Mouse (Mus musculus) forebrain, embryonic 15.5 days (tissue): Measurements from ENCODE around the gene Myo1h. TPM values are rescaled to one million over a fixed set of nuclear protein-coding genes. Genes with fewer than 3 reads are reported as not detected.

Experiments
- ATAC-seq: fragments of 200-750 bp; cut with Nextera tagmentation; replicated peaks from 2 replicates; pipeline ENCODE4 v1.8.0; 2017; ENCODE audit warnings: mild to moderate bottlenecking, moderate TSS enrichment, moderate library complexity
- H3K27ac ChIP-seq: fragments of 300-500 bp; sonication (generic); replicated peaks from 2 replicates; pipeline ENCODE4 v1.5.1; 2015; ENCODE audit warnings: mild to moderate bottlenecking, inconsistent platforms
- H3K27me3 ChIP-seq: fragments of 300-500 bp; sonication (generic); 2 replicates; pipeline ENCODE4 v1.6.1; 2015; ENCODE audit warnings: inconsistent platforms
- H3K36me3 ChIP-seq: fragments of 300-500 bp; sonication (generic); 2 replicates; pipeline ENCODE4 v1.6.1; 2015; ENCODE audit warnings: mild to moderate bottlenecking, inconsistent platforms
- H3K4me1 ChIP-seq: fragments of 300-500 bp; sonication (generic); 2 replicates; pipeline ENCODE4 v1.6.1; 2015; ENCODE audit warnings: inconsistent platforms
- H3K4me2 ChIP-seq: fragments of 300-500 bp; sonication (generic); replicated peaks from 2 replicates; pipeline ENCODE4 v1.6.1; 2015; ENCODE audit warnings: mild to moderate bottlenecking, inconsistent platforms
- H3K4me3 ChIP-seq: fragments of 300-500 bp; sonication (generic); 2 replicates; pipeline ENCODE4 v1.5.1; 2015; ENCODE audit warnings: mild to moderate bottlenecking, inconsistent platforms
- H3K9ac ChIP-seq: fragments of 300-500 bp; sonication (generic); replicated peaks from 2 replicates; pipeline ENCODE4 v1.6.1; 2015; ENCODE audit warnings: mild to moderate bottlenecking, inconsistent platforms
- H3K9me3 ChIP-seq: fragments of 300-500 bp; sonication (generic); 2 replicates; pipeline ENCODE4 v1.6.1; 2016; ENCODE audit warnings: inconsistent platforms
- WGBS: fragments of 180-500 bp; shearing (Covaris S2); methylation state at CpG from one replicate; pipeline ENCODE4 v1.1.7; 2015; ENCODE audit warnings: mixed read lengths; 5-methylcytosine and 5-hydroxymethylcytosine counted together
- polyA plus RNA-seq: library from polyadenylated mRNA; unstranded; fragments of >200 nt; fragmentation: Nextera tagmentation; extraction: Ambion mirVana; gene quantifications from 2 replicates; pipeline ENCODE4 v1.2.1, GENCODE M21; 2015

Gene Myo1h
- polyA plus RNA-seq, 1 experiment from 2014 or later: 0.57 TPM

DNA sequence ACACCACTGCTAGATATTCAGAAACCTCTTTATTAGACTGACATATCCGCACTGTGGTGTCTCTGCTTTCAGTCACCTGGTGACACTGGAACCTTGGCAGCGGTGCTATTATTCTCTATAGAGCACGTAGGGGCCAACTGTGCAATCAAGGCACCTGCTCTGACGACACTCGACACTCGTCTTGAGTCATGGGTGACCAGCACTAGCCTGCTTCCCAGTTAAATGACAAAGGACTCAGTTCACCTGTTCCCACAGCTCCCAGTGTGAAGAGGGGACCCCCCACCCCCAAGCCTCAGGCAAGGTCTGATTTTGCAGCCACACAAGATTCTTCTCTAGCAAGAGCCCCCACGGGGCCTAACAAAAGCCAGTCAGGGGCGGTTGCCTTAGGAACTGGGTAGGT lies 13.6 kb upstream of the Myo1h start:
- peaks cover 29% of the 10 kb centered on the region for H3K4me1 ChIP-seq
- WGBS: 5% methylated on average over 8 of the region's 8 CpGs

DNA sequence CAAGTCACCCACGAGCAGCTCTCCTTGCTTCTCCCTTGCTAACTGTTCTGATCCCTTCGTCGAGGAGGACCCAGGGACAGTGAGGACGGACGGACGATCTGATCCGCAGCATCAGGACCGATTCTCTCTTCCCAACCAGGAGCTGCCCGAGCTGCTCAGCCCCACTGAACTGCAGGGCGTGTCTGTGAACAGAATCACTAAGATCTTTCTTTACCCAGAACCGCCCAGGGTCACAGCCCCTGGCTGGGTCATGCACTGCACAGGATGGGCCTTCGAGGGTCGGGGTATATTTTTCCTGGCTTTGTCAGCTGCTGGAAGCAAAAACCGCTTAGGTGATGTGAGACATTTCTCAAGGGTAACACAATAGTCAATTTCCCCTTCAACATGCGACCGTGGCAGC lies 13.0 kb upstream of the Myo1h start:
- 15% methylated on average over 16 of the region's 16 CpGs for WGBS
- H3K9me3 ChIP-seq: no peaks in the 10 kb centered on the region

More for the DNA sequence above, 13.6 kb upstream of the Myo1h start:
- Histone ChIP-seq H3K27ac (no peak overlapping the region), H3K9ac (no peak overlapping the region), H3K27me3 (peaks cover 83% of the 10 kb centered on the region), H3K9me3 (no peaks in the 10 kb centered on the region), H3K36me3 (no peaks in the 10 kb centered on the region), H3K4me3 (no peak overlapping the region), H3K4me2 (no peak overlapping the region)
- no peak for ATAC-seq

DNA sequence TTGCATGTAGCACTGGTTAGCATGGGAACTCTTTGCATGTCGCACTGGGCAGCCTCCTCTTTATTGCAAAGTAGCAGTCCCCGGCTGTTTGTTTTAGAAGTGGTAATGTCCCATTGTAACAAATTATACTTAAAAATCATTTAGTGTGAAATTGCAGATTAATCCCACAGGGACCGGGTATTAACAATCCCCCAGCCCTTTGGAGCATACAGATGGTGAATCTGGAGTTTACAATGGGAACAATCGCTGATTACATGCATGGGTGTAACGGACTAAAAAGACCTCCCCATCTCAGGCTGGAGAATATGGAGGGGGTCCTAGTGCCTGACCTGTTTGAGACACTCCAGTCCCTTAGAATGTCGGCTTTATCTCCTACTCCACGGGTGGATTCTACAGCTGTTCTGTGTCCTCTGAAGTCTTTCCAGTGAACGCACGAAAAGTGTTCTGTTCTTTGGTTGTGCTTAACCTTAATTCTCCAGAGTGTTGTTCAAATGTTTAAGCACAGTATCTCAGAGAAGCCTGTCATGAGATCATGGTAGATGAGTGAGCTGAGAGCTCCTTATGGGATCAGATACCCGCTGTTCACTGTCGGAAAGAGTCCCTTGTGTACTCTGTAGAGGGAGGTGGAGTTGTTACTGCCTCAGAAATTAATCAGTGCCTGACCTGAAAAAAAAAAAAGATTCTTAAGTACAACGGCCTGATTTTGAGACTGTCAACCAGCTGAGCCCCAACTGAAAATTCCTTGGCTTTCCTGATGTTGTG lies 9.4 kb upstream of the Myo1h start:
- H3K4me1 ChIP-seq: peaks cover 18% of the 10 kb centered on the region
- WGBS: 17% methylated on average over 12 of the region's 12 CpGs
- H3K27ac ChIP-seq: no peak overlapping the region
- H3K9me3 ChIP-seq: no peaks in the 10 kb centered on the region
- peak overlapping the region; percentile 20; the same call in 1 of the 2 replicates for H3K4me2 ChIP-seq
- 0 out of 2 replicates have a peak, but pooled peaks have one; percentile 2 for ATAC-seq
- H3K36me3 ChIP-seq: no peaks in the 10 kb centered on the region
- no peak overlapping the region for H3K4me3 ChIP-seq
- peaks cover 44% of the 10 kb centered on the region for H3K27me3 ChIP-seq
- H3K9ac ChIP-seq: no peak overlapping the region

More for the DNA sequence above, 13.0 kb upstream of the Myo1h start:
- peaks cover 76% of the 10 kb centered on the region for H3K27me3 ChIP-seq
- ATAC-seq: no peak
- H3K4me1 ChIP-seq: peaks cover 29% of the 10 kb centered on the region
- H3K36me3 ChIP-seq: no peaks in the 10 kb centered on the region
- no peak overlapping the region for H3K4me2 ChIP-seq
- H3K4me3 ChIP-seq: no peak overlapping the region
- H3K27ac ChIP-seq: no peak overlapping the region
- no peak overlapping the region for H3K9ac ChIP-seq

DNA sequence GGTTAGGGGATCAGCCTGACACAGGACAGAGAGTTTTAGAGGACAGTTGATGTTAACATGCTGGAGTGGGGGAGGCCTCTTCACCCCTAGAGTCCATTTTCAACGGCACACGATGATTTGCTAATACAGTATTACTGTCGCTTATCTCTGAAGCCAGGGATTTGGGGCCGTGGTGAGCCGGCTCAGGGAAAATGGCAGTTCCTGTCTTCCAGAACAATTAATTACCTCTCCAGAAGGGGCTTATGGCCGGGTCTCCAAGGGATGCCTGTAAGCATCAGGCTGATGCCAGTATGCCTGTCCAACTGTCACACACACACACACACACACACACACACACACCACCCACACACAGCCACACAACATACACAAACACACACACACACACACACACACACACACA lies 6.6 kb upstream of the Myo1h start:
- Histone ChIP-seq H3K9ac (no peak overlapping the region), H3K4me3 (no peak overlapping the region), H3K4me1 (peaks cover 18% of the 10 kb centered on the region; the same call in 1 of the 2 replicates), H3K9me3 (no peaks in the 10 kb centered on the region), H3K27me3 (peaks cover 17% of the 10 kb centered on the region), H3K36me3 (no peaks in the 10 kb centered on the region), H3K27ac (no peak overlapping the region), H3K4me2 (no peak overlapping the region)
- no peak for ATAC-seq
- WGBS: 44% methylated on average over 6 of the region's 6 CpGs

DNA sequence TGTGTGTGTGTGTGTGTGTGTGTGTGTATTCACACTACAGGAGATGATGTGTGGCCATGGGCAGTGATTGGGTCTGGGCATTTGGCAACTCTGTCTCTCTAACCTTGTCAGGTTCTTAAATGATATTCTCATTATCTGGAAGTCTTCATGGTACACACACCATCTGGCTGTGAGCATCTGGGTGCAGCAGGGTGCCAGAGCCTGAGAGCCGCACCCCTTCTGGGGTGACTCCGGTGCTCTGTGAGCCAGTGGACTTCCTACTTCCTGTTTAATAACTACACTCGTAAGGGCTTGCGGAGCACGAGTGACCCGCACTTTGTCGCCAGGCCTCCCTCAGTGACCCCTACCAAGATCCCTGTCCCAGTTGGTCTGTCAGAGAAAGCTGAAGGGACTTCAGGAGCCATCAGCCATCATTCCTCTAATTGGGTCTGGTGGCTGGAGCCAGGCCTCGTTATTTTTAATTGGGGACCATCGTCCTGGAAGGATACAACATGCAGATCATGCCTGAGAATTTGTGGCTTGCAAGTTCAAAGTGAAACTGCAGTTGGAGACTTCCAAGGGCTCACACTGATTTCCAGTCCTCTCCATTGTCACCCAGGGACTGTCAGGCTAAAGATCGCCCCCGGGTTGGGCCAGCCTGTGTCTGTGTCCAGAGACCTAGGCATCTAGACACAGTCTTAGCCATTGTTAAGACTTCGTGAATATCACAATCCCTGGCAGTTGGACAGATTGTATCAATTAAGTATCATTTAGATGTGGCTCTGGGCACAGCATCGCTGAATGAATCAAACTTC lies 4.2 kb upstream of the Myo1h start:
- Histone ChIP-seq H3K4me1 (peaks cover 12% of the 10 kb centered on the region), H3K36me3 (no peaks in the 10 kb centered on the region), H3K27ac (peak overlapping the region; percentile 57), H3K4me2 (no peak overlapping the region), H3K27me3 (no peaks in the 10 kb centered on the region), H3K9me3 (no peaks in the 10 kb centered on the region), H3K4me3 (no peak overlapping the region), H3K9ac (no peak overlapping the region)
- ATAC-seq: peak; percentile 78
- WGBS: 27% methylated on average over 13 of the region's 13 CpGs

DNA sequence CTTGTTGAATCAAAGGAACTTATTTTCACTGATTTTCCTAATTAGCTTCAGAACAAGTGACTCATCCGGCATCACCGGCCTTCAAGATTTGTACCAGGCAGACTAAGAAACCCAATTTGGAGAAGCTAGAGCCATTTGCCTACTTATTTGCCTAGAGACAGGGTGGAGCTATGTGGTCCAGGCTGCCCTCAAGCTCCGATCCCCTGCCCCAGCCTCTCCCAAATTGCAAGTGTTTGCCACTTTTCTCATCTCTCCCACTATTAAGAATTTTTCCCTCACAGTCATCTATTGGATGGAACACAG lies 3.6 kb upstream of the Myo1h start:
- no peak overlapping the region for H3K9ac ChIP-seq
- H3K4me2 ChIP-seq: no peak overlapping the region
- 33% methylated on average over 3 of the region's 3 CpGs for WGBS
- H3K36me3 ChIP-seq: no peaks in the 10 kb centered on the region
- H3K9me3 ChIP-seq: no peaks in the 10 kb centered on the region
- peaks cover 17% of the 10 kb centered on the region for H3K4me1 ChIP-seq
- peak; percentile 49; the same call in 1 of the 2 replicates for ATAC-seq
- peak overlapping the region; percentile 57; the same call in 1 of the 2 replicates for H3K27ac ChIP-seq
- no peak overlapping the region for H3K4me3 ChIP-seq
- no peaks in the 10 kb centered on the region for H3K27me3 ChIP-seq

GRCm38 (mm10) chr5:114286102-114286501 lies 2.9 kb upstream of the Myo1h start:
- H3K27me3 ChIP-seq: no peaks in the 10 kb centered on the region
- no peak overlapping the region for H3K4me3 ChIP-seq
- H3K9ac ChIP-seq: no peak overlapping the region
- no peak for ATAC-seq
- no peak overlapping the region for H3K27ac ChIP-seq
- WGBS: 85% methylated on average over 4 of the region's 4 CpGs
- no peaks in the 10 kb centered on the region for H3K36me3 ChIP-seq
- H3K4me2 ChIP-seq: no peak overlapping the region
- H3K4me1 ChIP-seq: peaks cover 18% of the 10 kb centered on the region
- no peaks in the 10 kb centered on the region for H3K9me3 ChIP-seq

DNA sequence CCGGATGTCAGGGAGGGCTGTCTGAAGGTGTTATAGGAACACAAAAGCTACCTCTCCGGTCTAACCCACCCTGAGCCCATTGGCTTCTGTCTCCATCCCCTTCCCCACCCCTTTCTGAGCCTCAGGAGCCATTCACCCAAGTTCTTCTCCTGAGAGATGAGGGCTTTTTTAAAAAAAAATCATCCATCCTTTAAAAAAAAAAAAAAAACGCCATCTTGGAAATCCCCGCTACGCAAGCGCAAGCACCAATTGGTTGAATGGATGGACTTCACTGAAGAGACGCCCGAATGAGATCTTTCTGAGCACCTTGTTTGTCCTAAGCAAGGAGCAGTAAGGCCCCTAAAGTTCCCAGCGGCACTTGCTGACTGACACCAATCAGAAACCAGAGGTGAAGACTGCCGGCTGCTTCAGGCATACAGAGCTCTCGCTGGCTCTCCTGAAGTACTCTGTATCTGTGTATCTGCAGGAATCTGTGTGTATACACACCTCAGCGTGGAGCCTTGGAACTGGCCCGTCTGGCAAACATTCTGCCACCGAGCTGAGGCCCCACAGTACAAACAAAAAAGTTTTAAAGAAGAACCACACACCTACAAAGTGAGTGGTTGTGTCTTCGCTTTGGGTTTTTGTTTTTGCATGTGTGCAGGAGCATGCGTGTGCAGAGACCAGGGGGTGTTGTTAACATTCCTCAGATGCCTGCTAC lies 1.9 kb upstream of the Myo1h start:
- Histone ChIP-seq H3K36me3 (no peaks in the 10 kb centered on the region), H3K27me3 (no peaks in the 10 kb centered on the region), H3K4me3 (no peak overlapping the region), H3K9me3 (no peaks in the 10 kb centered on the region), H3K27ac (no peak overlapping the region), H3K9ac (no peak overlapping the region), H3K4me1 (peaks cover 18% of the 10 kb centered on the region), H3K4me2 (no peak overlapping the region)
- 84% methylated on average over 16 of the region's 16 CpGs for WGBS
- ATAC-seq: no peak

GRCm38 (mm10) chr5:114288396-114288795 lies 570 bp upstream of the Myo1h start:
- Histone ChIP-seq H3K27ac (no peak overlapping the region), H3K36me3 (no peaks in the 10 kb centered on the region), H3K9me3 (no peaks in the 10 kb centered on the region), H3K4me1 (peaks cover 16% of the 10 kb centered on the region), H3K27me3 (no peaks in the 10 kb centered on the region), H3K4me3 (no peak overlapping the region), H3K9ac (no peak overlapping the region), H3K4me2 (no peak overlapping the region)
- WGBS: 83% methylated on average over 5 of the region's 5 CpGs
- no peak for ATAC-seq

- H3K27ac ChIP-seq: 0 out of 2 replicates have a peak overlapping the region, but pooled peaks have one; percentile 14
- ATAC-seq: peak; percentile 26; the same call in 1 of the 2 replicates
- H3K4me1 ChIP-seq: peaks cover 19% of the 10 kb centered on the region
- no peak overlapping the region for H3K9ac ChIP-seq
- no peak overlapping the region for H3K4me2 ChIP-seq
- H3K4me3 ChIP-seq: no peak overlapping the region
- no peaks in the 10 kb centered on the region for H3K27me3 ChIP-seq
- H3K36me3 ChIP-seq: no peaks in the 10 kb centered on the region
- WGBS: 37% methylated on average over 3 of the region's 3 CpGs
- no peaks in the 10 kb centered on the region for H3K9me3 ChIP-seq
Observed at GRCm38 (mm10) chr5:114290004-114290403, 1.0 kb downstream of the Myo1h start.

- Histone ChIP-seq H3K36me3 (no peaks in the 10 kb centered on the region), H3K4me2 (no peak overlapping the region), H3K4me1 (peaks cover 39% of the 10 kb centered on the region), H3K4me3 (no peak overlapping the region), H3K9me3 (no peaks in the 10 kb centered on the region), H3K27me3 (peaks cover 4% of the 10 kb centered on the region; the same call in 1 of the 2 replicates), H3K9ac (no peak overlapping the region), H3K27ac (no peak overlapping the region)
- 16% methylated on average over 22 of the region's 22 CpGs for WGBS
- ATAC-seq: no peak
Observed at GRCm38 (mm10) chr5:114296693-114297631, 8.0 kb downstream of the Myo1h start.
